Mouse (Mus musculus): ENCODE data around the gene Bckdha.

Gene Bckdha

DNA sequence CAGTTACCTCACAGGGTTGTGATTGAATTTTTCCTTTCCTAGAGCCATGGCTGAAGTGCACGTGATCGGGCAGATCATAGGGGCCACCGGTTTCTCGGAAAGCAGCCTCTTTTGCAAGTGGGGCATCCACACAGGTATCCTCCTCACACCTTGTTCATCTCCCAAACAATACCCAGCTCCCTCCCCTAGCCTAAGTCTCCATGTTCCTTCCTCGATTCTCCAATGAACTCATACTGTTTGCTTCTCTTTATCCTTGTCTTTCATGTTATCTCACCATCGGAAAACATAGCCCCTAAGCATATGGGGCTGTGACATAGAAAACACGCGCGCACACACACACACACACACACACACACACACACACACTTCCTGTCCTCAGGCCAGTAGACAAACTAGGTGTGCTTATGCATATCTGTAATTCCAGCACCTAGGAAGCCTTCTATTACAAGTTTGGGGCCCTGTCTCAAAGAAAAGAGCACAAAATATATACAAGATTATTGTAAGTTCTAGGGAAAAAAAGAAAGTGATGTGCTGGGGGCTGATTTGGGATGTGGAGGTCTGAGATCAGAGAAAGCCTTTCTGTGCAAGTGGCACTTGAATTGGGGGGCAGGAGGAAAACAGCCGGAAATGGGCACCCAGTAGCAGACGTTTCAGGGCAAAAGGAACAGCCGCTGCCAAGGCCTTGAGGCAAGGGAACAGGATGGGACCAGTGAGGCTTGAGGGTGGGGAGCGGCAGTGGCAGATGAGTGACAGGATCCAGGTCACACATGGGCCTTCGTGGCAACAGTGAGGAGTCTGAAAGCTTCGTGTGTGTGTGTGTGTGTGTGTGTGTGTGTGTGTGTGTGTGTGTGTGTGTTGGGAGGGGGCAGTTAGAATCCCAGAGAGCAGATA, 22.8 kb upstream of the Bckdha start:
- DNase-seq = peak; percentile 5

DNA sequence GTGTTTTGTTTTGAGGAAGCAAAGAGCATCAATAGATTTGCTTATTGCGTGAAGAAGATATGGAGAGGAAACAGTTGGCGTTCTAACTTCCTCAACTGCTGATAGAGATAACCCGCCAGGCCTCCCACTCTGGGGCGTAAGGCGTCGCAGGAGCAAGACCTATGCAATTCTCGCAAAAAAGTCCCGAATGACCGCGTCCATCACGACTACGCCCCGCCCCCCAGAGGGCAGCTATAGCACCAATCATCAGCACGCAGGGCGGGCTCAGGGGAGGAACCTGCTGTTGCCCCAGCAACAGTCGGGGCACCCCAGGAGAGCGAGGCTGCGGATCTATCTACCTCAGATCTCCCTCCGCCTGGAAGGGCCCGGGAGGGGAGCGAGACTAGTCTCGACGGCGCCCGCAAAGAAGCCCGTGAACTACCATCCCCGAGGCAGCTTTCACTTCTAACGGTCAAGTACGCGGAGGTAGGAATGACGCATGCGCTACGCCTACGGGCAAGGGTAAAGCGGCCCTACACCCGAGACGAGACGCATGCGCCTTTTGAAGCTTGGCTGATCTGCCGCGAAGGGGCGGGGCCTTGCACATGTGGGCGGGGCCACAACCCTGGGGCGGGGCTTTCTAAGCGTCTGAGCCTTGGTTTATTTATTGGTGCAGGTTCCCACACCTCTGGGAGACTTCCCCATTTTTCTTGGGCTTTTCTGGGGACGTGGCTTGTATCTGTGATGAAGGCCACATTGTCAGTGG, 21.9 kb upstream of the Bckdha start, which contains the start of gene B9d2:
Gene B9d2 (plus strand): TSS at position 267 of the 745 bp plus-strand sequence.
- peak; percentile 97 for DNase-seq

DNA sequence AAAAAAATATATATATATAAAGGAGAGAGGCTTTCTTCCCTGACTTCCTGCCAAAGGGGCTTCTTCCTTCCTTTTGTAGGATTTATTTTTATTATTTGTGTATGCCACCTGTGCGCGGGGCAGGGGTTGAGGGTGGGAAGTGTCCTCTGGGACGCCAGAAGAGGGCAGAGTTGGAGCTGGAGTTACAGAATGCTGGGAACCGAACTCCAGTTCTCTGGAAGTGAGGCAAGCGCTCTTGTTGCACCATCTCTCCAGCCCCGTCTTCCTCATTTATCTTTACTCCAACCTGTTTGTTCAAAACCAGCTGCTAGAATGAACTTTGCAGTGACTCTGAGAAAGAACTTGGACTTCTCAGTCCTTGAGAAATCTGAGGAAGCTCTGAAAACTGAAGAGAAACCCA, 21.2 kb upstream of the Bckdha start:
- DNase-seq = peak; percentile 12

DNA sequence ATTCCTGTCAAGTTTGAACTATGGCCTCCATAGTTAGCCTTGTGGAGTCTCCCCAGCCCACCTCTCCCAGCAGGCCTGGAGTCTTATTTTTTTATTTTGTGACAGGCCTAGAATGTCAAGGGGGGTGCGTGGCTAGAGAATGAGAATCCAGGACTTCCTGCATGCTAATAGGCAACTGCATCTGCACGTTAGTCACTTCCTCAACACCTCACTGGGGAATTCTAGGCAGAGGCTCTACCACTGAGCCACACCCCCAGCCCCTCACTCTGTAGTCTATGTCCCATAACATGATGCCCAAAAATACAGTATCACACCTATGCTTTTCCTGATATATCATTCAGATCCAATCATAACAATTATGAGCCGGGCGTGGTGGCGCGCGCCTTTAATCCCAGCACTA, 18.2 kb upstream of the Bckdha start:
- DNase-seq = no peak

DNA sequence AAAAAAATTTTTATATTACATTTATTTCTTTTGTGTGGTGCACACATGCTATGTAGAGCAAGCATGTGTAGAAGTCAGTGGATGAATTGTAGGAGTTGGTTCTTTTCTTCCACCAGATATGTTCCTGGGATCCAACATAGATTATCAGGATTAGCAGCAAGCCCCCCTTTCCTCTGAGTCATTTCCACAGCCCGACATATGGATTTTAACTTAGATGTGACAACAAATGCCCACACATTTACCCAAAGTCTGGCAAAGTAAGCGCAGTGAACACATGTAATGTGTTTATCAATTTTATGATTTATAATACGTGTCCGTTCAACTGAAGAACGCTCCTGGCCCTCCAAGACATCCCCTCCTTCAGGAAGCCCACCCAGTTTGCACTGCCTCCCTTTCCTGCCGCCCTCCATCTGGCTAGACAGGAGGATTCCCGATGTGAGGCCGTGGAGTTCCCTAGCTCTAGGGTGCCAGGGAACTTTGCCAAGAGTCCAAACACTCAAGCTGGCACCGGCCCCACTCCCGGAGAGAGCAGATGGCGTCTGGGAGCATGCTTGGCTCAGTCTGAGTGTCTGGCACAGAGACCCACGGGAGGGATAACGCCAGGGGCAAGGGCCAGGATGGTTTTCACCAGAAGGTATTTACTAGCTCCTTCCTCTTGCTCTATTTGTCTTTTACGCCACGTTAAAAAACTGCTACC, 17.5 kb upstream of the Bckdha start:
- peak; percentile 89 for DNase-seq

DNA sequence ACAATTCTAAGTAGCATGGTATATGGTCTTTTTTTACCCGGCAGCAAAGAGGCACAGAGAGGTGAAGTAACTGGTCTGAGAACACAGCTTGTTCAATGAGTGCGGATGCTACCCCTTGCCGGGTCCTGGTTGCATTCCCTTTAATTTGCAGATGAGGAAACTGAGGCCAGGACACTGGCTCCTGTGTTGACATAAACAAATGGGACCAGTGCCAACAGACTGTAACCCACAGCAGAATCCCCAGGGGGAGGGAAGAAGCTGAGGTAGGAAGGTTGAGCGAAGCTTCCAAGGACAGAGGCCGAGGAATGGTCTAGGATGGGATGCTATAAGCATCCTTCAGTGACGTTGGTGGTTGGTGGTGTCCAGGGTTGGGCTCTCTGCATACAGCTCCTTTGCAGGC, 16.6 kb upstream of the Bckdha start:
- DNase-seq = no peak

DNA sequence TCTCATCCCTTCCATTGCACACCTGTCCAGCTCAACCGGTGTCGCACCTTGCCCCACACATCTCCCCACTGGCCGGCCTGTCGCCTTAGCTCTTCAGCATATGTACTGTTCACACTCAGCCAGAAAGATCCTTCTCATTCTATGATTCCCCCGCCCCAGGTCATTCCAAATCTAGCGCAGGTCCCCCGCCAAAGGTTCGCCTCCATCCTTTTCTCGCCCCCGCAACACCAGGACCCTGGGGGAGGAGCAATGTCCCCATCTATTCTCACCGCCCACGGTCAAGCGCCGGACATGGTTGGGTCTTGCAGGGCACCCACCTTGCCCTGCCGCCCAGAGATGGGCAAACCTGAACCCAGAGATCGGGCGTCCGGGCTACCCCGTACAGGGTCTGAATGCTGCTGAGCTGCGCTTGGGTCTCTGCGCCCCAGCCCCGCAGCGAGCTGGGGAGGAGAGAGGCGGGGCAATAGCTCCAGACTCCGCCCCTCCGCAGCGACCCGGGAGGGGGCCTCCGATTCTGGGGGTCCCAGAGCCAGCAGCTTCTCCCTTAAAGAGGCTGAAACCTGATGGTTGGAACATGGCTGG, 16.0 kb upstream of the Bckdha start, which contains the start of gene Tmem91:
Gene Tmem91 (minus strand): TSS at position 448 of the 582 bp plus-strand sequence.
- peak; percentile 11 for DNase-seq

DNA sequence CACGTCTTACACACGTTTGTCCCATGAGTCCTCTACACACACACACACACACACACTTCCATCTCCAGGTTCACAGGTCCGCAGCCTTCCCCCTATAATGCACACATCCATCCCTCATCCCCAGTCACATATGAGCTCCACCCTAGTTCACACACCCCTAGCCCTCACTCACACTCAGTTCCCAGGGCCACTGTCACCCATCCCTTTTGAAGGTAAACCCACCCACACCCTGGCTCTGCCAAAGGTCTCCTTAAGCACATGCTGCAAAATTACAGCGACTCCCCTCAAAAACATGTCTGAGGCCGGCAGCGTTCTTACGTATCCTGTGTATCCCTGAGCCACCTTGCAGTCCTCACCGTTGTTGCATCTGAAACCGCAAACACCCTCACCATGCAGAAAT, 15.5 kb upstream of the Bckdha start:
- DNase-seq = no peak

DNA sequence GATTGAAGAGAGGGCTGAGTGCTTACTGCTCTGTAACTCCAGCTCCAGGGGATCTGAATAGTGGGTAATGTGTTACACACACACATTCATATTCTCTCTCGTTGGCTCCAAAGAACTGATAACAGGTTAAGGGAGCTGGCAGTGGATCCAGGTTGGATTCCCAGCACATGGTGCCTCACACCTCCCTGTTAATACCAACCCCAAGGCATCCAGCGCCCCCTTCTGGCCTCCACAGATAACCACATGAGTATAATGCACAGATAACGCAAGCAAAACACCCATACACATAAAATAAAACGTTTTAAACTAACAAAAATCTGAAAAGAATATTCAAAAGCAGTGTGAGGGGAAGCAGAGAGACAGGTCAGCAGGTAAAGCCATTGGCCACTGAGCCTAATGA, 13.7 kb upstream of the Bckdha start:
- no peak for DNase-seq

DNA sequence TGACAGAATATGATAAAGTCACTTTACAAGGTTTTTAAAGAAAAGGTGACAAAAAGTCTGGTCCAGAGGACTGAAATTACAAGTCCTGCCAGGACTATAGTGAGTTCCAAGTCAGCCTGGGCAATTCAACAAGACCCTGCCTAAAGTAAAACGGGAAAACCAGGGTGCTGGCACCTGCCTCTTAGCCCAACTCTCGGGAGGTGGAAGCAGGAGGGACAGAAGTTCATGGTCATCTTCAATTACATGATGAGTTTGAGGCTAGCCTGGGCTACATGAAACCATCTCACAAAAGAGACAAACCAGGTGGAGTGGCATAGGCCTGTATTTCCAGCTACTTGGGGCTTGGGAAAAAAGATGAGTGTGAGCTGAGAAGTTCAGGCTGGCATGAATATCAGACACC, 12.9 kb upstream of the Bckdha start:
- no peak for DNase-seq

DNA sequence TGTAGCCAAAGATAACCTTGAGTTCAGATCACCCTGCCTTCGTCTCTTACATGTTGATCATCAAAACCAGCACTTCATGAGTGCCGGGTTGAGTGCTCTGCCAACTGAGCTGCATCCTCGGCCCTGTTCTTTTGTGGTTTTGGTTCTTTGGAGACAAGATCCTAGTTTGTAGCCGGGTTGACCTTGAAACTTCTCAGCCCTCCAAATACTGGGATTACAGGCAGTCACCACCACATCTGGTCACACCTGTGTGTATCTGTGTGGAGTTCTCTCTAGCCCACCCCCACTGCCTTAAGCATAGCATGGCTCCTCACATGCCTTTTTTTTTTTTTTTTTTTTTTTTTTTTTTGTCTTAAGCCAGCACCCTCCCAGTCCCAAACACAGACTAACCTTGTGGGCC, 11.3 kb upstream of the Bckdha start:
- no peak for DNase-seq

DNA sequence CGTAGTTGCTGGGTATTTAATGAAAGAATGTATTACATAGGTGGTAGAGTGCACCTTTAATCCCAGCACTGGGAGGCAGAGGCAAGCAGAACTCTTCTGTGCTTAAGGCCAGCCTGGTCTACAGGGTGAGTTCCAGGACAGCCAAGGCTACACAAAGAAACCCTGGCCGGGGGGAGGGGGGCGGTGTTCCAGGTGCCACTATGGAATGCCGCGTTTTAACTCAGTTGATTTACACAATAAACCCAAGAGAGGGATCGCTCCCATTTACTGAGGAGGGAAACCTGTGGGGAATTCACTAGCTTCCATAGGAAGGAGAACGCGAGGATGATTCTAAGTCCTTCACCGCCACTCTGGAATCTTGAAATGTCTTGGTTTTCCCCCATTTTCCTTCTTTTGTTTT, 10.8 kb upstream of the Bckdha start:
- no peak for DNase-seq

DNA sequence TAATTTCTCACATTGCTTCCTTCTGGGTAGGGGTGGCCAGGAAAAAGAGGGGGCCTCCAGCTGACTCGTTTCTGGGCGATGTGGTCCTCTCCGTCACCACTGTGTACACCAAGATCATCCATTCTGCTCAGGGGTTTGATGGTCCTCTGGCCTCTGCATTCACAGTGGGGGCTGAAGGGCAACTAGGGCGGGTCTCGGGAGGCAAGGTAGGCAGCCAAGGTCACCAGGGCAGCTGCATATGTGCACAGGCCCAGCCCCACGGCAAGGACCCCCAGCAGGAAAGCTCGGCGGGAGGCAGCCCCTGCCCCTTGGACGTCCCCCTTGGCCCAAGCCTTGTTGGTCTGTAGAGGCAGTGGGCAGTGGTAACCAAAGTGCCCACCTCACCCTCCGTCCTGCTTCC, 10.4 kb upstream of the Bckdha start:
- no peak for DNase-seq

DNA sequence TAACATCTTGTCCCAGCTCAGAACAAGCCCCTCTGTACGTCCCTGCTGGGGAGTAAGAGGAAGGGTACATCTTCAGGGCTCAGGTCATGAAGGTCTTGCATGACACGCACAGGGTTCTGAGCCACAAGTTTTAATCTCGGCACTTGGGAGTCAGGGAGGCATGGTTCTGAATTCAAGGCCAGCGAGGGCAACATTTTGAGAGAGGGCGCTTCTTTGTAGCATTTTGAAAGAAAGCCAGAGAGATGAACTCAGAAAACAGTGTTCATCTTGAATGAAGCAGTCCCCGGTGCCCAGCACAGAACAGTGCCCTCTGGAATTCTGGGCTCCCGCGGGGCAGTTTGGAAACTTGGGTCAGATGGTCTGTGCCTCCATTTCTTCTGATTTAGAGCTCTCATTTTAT, 7.6 kb upstream of the Bckdha start:
- DNase-seq = no peak

DNA sequence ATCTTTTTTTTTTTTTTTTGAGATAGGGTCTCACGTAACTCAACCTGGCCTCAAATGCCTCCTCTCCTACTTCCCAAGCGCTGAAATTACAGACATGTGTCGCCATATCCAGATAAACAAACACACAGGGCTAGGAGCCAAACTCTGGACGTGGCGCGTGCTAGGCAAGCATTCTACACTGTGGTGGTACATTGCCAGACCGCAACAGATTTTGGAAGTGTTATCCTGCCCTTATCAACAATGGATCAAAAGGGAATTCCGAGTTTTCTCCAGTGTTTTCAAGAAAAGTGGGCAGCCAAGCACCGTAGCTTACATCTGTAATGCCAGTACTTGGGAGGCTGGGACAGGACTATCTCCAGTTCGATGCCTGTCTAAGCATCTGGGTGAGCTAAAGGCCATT, 996 bp downstream of the Bckdha start:
- no peak for DNase-seq

DNA sequence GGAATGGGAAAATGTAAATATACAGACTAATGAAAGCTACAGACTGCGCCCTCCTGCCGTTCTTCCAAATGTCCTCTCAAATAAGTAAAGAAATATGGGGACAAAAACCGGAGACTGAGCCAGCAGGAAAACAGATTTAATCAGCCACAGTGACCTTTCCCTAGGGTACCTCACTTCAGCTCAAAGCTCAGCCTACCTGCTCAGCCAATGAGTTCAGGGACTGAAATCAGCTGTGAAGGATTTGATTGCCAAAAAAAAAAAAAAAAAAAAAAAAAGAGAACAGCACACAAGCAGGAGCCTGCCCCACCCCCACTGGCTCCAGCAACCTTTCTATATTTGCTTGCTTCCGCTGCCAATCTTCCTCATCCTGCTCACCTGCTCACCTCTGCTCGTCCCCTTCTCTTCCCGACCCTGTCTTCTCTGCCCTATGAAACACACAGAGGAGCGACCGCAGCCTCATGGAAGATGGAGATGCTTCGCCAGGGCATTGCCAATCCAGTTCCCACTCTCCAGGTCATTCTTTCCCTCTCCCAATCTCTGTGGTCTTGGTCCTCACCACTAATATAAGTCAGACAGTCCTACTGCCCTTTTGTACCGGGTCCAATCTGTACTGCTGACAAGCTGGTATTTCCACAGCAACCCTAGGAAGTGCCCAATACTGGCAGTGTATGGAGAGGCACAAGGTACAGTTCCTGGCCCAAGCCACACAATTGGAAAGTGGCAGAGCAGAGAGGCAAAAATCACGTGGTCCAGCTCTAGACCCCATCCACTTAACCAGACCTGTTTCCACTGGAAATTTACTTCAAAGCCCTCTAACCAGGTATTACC, 3.0 kb downstream of the Bckdha start:
- no peak for DNase-seq

DNA sequence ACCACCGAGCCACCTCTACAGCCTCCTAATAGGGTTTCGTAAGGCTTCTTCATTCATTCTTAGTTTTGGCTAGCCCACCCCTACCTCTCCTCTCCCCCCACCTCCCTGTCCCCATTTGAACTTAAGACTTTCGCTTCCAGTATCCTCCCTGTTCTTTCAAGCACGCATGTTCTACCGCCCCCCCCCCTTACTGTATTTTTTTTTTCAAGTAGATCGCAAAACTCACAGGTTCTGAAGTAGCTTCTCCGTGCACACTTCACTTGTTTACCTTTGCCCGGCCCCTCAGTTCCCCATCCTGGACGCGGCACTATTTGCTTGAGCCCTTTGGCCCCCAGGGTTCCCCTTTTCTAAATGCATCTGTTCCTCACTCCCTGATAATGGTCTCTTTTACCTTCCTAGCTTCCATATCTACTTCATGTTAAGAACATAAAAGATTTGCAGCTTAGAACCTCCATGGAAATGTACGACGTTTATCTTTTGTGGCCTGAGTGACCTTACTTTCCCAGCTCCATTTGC, 6.5 kb downstream of the Bckdha start:
- DNase-seq = no peak

DNA sequence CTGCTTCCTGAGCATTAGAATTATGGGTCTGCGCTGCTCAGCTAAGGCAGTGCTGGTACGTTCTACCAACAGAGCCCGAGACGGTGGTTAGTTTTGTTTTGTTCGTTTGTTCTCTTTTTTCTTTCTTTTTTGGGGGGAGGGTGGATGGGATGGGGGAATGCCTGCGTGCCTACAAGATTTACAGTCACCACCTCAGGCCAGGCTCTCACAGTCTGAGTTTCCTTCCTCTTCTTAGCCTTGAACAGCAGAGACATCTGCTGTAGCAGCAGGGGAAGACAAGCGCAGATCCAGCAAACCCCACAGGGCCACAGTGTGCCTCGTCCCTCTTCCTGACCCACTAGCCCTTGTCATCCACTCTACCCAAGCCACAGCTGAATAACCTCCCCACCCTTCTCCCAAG, 7.5 kb downstream of the Bckdha start:
- DNase-seq = no peak

DNA sequence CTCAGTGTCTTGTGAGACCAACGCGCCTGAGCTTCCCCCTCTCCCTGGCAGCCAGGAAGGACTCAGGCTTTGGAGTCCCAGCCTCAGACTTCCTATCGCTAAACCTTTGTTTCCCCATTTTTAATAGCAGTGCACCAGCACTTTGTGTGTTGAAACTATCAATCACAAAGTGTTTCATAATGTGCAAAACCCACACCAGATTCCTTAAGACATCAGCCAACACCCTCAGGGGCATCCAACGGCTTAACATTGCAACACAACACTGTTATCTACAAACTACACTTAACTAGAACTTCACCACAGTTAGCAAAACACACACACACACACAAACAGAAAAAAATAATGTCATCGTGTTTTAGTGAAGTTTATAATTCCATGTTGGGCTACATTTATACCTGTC, 8.9 kb downstream of the Bckdha start:
- no peak for DNase-seq

DNA sequence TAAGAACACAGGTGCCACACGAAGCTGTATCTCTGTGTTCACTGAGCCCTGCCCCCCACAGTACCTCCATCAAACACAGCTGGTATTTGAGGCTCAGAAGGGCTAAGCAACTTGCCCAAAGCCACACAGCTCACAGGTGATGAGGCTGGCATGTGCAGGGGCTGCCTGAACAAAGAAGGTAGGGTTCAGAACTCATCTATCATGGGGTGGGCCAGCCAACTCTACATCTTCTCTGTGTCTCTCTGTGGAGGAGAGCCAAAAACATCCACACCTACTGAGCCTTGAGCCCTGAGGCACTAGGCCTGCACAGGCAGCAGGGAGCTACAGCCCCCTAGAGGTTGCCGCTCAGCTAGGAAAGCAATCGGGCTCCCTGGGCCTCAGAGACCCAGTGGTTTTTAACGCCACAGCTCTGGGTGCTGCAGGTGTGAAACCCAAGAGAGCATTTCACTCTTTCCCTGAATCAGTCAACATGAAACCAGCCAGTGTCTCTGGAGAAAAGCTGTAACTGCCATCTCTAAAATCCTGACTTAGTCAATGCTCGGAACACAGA, 11.1 kb downstream of the Bckdha start:
- no peak for DNase-seq

DNA sequence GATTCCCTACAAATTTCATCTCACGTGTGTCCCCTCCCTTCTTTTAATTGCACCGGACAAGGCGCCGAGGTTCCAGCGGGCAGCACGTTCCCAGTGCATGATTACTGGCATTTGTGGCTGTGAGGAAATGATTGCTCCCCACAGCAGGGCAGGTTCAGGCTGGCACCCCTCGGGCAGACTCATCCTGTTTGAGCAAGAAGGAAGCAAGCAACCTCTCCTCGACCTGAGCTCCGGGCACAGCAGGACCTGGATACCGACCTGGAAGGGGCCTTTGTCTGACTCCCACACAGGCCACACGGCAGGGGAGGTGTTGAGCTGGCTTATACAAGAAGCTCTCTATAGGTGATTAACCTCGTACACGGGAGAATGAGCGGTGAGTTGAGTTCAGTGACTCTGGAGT, 13.7 kb downstream of the Bckdha start:
- no peak for DNase-seq

DNA sequence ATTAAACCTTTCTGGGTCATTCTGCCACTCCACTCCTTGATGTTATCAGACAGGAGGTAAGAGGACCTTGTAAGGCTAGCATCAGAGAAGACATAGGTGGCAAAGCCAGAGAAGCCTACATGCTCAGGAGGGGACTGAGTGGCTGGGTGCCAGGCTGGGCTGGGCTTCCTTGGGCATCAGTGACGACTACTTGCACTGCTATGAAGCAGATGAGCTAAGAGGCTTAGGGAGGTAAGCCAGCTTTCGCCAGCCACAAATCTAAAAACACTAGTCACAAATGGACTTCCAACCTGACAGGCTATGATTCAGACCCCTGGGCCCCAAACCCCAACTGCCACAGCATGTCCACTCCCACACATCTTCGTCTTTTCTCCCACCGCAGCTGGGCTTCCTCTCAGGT, 14.2 kb downstream of the Bckdha start:
- peak; percentile 43 for DNase-seq

Data from retina, postnatal 1 day (tissue).